In the genomic region with DNA sequence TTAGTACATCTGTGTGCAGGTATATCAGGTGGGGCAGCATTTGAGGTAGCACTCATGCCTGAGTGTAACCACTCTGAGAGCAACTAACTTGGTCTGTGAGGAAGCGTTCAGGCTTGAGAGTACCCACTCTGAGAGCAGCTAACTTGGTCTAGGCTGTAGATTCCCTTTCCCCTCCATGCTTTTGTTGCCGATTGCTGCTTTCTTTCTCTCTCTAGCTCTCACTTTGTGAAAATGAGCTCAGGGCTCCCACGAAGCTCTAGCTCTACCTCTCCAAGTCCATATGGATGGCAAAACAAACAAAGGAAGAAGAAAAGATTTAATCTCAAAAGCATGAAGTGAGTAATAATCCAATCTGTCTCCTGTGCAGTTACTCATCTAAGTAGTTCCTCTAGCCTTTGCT, we compare ENCODE assay signal across 11 mouse cellular contexts.
DNase-seq lines count a peak whose midpoint lies in the region; ATAC-seq and TF ChIP-seq lines count a peak whose summit lies in the region.
"Had no signal": no experiment of that assay in that cellular context is flagged by ENCODE, and none has a peak within 500 bp of the region (broad histone marks: within the 10 kb centered on the region; RNA-seq: fewer than 3 reads in every experiment).

No protein-coding gene starts in this region.

- H3K4me2 ChIP-seq in heart, embryonic 11.5 days = peak overlapping the region; percentile 32
- H3K4me2 ChIP-seq in lung, embryonic 16.5 days (ENCODE audit: low read depth, low read length) = no peak overlapping the region
- no peak overlapping the region for H3K4me2 ChIP-seq in lung, postnatal 0 days (replicated peaks; ENCODE audit: low read depth, low read length)
- no peak overlapping the region for H3K4me2 ChIP-seq in forebrain, embryonic 11.5 days (ENCODE audit: low read depth, low read length, severe bottlenecking)
- H3K4me2 ChIP-seq: stomach, embryonic 15.5 days had no signal

- no peaks in the 10 kb centered on the region for H3K27me3 ChIP-seq in heart, embryonic 11.5 days (ENCODE audit: control insufficient read depth, insufficient read depth, low read length)
- no peaks in the 10 kb centered on the region for H3K27me3 ChIP-seq in lung, embryonic 16.5 days (ENCODE audit: control insufficient read depth, insufficient read depth, low read depth, low read length)
- no peaks in the 10 kb centered on the region for H3K27me3 ChIP-seq in lung, postnatal 0 days (replicated peaks; ENCODE audit: insufficient read depth, low read length)
- no peaks in the 10 kb centered on the region for H3K27me3 ChIP-seq in forebrain, embryonic 11.5 days (ENCODE audit: control insufficient read depth, insufficient read depth, low read length)
- H3K27me3 ChIP-seq: stomach, embryonic 15.5 days had no signal

- TF ChIP-seq EP300 in lung, postnatal 0 days (IDR thresholded peaks at IDR 0.05) = no peak

- no peaks in the 10 kb centered on the region for H3K9me3 ChIP-seq in heart, embryonic 11.5 days (replicated peaks; ENCODE audit: control insufficient read depth, low read length)
- H3K9me3 ChIP-seq in lung, embryonic 16.5 days (ENCODE audit: control insufficient read depth, low read length) = no peaks in the 10 kb centered on the region
- H3K9me3 ChIP-seq in lung, postnatal 0 days (ENCODE audit: low read length) = no peaks in the 10 kb centered on the region
- H3K9me3 ChIP-seq in forebrain, embryonic 11.5 days (ENCODE audit: control insufficient read depth, low read length) = no peaks in the 10 kb centered on the region
- H3K9me3 ChIP-seq: stomach, embryonic 15.5 days had no signal

- DNase-seq in heart, adult 18-20 months = no peak
- DNase-seq in lung, postnatal 0 days (ENCODE audit: low spot score) = no peak
- no peak for DNase-seq in forebrain, embryonic 11.5 days (ENCODE audit: low spot score)
- no peak for DNase-seq in gastrocnemius, postnatal 10 days
- DNase-seq: adrenal gland, adult 2 months; embryo, embryonic 11 days had no signal

- no peak overlapping the region for H3K9ac ChIP-seq in heart, embryonic 11.5 days (ENCODE audit: low read depth, low read length)
- no peak overlapping the region for H3K9ac ChIP-seq in lung, embryonic 16.5 days (ENCODE audit: low read length)
- H3K9ac ChIP-seq in lung, postnatal 0 days (replicated peaks; ENCODE audit: low read depth) = no peak overlapping the region
- H3K9ac ChIP-seq in forebrain, embryonic 11.5 days (ENCODE audit: low read length) = no peak overlapping the region
- H3K9ac ChIP-seq: stomach, embryonic 15.5 days had no signal

- H3K27ac ChIP-seq in heart, embryonic 11.5 days (ENCODE audit: low read depth, low read length) = no peak overlapping the region
- no peak overlapping the region for H3K27ac ChIP-seq in lung, embryonic 16.5 days (ENCODE audit: low read length)
- no peak overlapping the region for H3K27ac ChIP-seq in lung, postnatal 0 days (ENCODE audit: low read length)
- no peak overlapping the region for H3K27ac ChIP-seq in forebrain, embryonic 11.5 days (ENCODE audit: low read depth, low read length)
- H3K27ac ChIP-seq: stomach, embryonic 15.5 days had no signal

- peak overlapping the region; percentile 18; the same call in 1 of the 2 replicates for H3K4me3 ChIP-seq in heart, embryonic 11.5 days (ENCODE audit: low read depth, low read length)
- 0 out of 2 replicates have a peak overlapping the region, but pooled peaks have one; percentile 14 for H3K4me3 ChIP-seq in lung, embryonic 16.5 days (ENCODE audit: low read length)
- no peak overlapping the region for H3K4me3 ChIP-seq in lung, postnatal 0 days (ENCODE audit: low read depth, low read length)
- peak overlapping the region; percentile 13; the same call in 1 of the 2 replicates for H3K4me3 ChIP-seq in forebrain, embryonic 11.5 days (ENCODE audit: low read depth, low read length)
- H3K4me3 ChIP-seq: stomach, embryonic 15.5 days had no signal

- no peak for TF ChIP-seq CTCF in lung, postnatal 0 days (IDR thresholded peaks at IDR 0.05)

- WGBS in heart, embryonic 11.5 days (ENCODE audit: insufficient replicate concordance) = 42% methylated on average over 3 of the region's 3 CpGs
- WGBS in lung, embryonic 16.5 days = 34% methylated on average over 3 of the region's 3 CpGs
- 26% methylated on average over 3 of the region's 3 CpGs for WGBS in lung, postnatal 0 days
- WGBS in forebrain, embryonic 11.5 days = 41% methylated on average over 3 of the region's 3 CpGs

- no peaks in the 10 kb centered on the region for H3K36me3 ChIP-seq in heart, embryonic 11.5 days (ENCODE audit: control insufficient read depth, insufficient read depth, low read length)
- H3K36me3 ChIP-seq in lung, embryonic 16.5 days (ENCODE audit: control insufficient read depth, insufficient read depth, low read length) = no peaks in the 10 kb centered on the region
- H3K36me3 ChIP-seq in lung, postnatal 0 days (ENCODE audit: insufficient read depth, low read length) = no peaks in the 10 kb centered on the region
- no peaks in the 10 kb centered on the region for H3K36me3 ChIP-seq in forebrain, embryonic 11.5 days (ENCODE audit: control insufficient read depth, insufficient read depth, low read length)
- H3K36me3 ChIP-seq: stomach, embryonic 15.5 days had no signal

- no peak for ATAC-seq in heart, embryonic 11.5 days (replicated peaks; ENCODE audit: insufficient number of reproducible peaks, low FRiP score, low TSS enrichment)
- ATAC-seq in lung, embryonic 16.5 days (ENCODE audit: low read depth) = no peak
- ATAC-seq in lung, postnatal 0 days = no peak
- ATAC-seq in forebrain, embryonic 11.5 days (replicated peaks; ENCODE audit: low FRiP score) = no peak
- 0 out of 2 replicates have a peak, but pooled peaks have one; percentile 11 for ATAC-seq in megakaryocyte progenitor cell, adult 5-6 weeks (replicated peaks; ENCODE audit: poor library complexity)
- no peak for ATAC-seq in erythroid progenitor cell, adult 5-6 weeks (replicated peaks; ENCODE audit: low FRiP score, poor library complexity, severe bottlenecking)

- H3K4me1 ChIP-seq in heart, embryonic 11.5 days (ENCODE audit: control insufficient read depth, insufficient read depth, low read length) = no peaks in the 10 kb centered on the region
- no peaks in the 10 kb centered on the region for H3K4me1 ChIP-seq in lung, embryonic 16.5 days (replicated peaks; ENCODE audit: control insufficient read depth, insufficient read depth, low read length)
- H3K4me1 ChIP-seq in lung, postnatal 0 days (ENCODE audit: insufficient read depth, low read depth, low read length) = no peaks in the 10 kb centered on the region
- H3K4me1 ChIP-seq in forebrain, embryonic 11.5 days (replicated peaks; ENCODE audit: control insufficient read depth, insufficient read depth, low read length) = no peaks in the 10 kb centered on the region
- H3K4me1 ChIP-seq: stomach, embryonic 15.5 days had no signal
